Mouse (Mus musculus) C2C12 (cell line): ENCODE results near the gene Gsto2.

ENCODE experiments used
- CTCF ChIP-seq: IDR thresholded peaks from one replicate; pipeline ENCODE4 v1.5.1; 2011; ENCODE audit not compliant: control insufficient read depth, insufficient read depth, insufficient read length
- MAX ChIP-seq: IDR thresholded peaks from one replicate; pipeline ENCODE4 v1.6.1; 2011; ENCODE audit warnings: mild to moderate bottlenecking, control low read depth
- MYOG ChIP-seq: IDR thresholded peaks from one replicate; pipeline ENCODE4 v1.6.1; 2011; ENCODE audit not compliant: control insufficient read depth, insufficient read length; ENCODE audit errors: extremely low read depth

- TF ChIP-seq CTCF (no peak), MYOG (no peak), MAX (no peak)
Observed at GRCm38 (mm10) chr19:47853053-47853452, 12.3 kb upstream of the Gsto2 start.
